Mouse (Mus musculus) heart, embryonic 13.5 days (tissue): ENCODE measurements around the gene Rpl27. TPM values are rescaled to one million over a fixed set of nuclear protein-coding genes. Genes with fewer than 3 reads are reported as not detected.
A peak's percentile ranks its signal among the peaks of the same experiment; 100 is the strongest.
"Not testable (repeated sequence)": the region's sequence is repeated elsewhere in the genome, so short reads cannot be mapped to it uniquely, and the experiment has no call there.

Experiments used
- ATAC-seq: fragments of 200-750 bp; cut with Nextera tagmentation; 2 replicates; pipeline ENCODE4 v1.8.0; 2017; ENCODE audit warnings: moderate TSS enrichment; ENCODE audit not compliant: insufficient number of reproducible peaks, low FRiP score, low TSS enrichment; ENCODE audit errors: extremely low read depth
- H3K27ac ChIP-seq: fragments of 300-500 bp; sonication (generic); replicated peaks from 2 replicates; pipeline ENCODE4 v1.5.1; 2015; ENCODE audit warnings: moderate library complexity, mild to moderate bottlenecking, inconsistent platforms
- H3K27me3 ChIP-seq: fragments of 300-500 bp; sonication (generic); replicated peaks from 2 replicates; pipeline ENCODE4 v1.6.1; 2015; ENCODE audit warnings: mild to moderate bottlenecking, inconsistent platforms
- H3K36me3 ChIP-seq: fragments of 300-500 bp; sonication (generic); 2 replicates; pipeline ENCODE4 v1.6.1; 2015; ENCODE audit warnings: mild to moderate bottlenecking, inconsistent platforms
- H3K4me1 ChIP-seq: fragments of 300-500 bp; sonication (generic); 2 replicates; pipeline ENCODE4 v1.6.1; 2015; ENCODE audit warnings: inconsistent platforms
- H3K4me2 ChIP-seq: fragments of 300-500 bp; sonication (generic); 2 replicates; pipeline ENCODE4 v1.6.1; 2015; ENCODE audit warnings: inconsistent platforms, mild to moderate bottlenecking, moderate library complexity
- H3K4me3 ChIP-seq: fragments of 300-500 bp; sonication (generic); 2 replicates; pipeline ENCODE4 v1.5.1; 2015; ENCODE audit warnings: moderate library complexity, mild to moderate bottlenecking, inconsistent platforms
- H3K9ac ChIP-seq: fragments of 300-500 bp; sonication (generic); 2 replicates; pipeline ENCODE4 v1.6.1; 2015; ENCODE audit warnings: inconsistent platforms, mild to moderate bottlenecking, moderate library complexity
- H3K9me3 ChIP-seq: fragments of 300-500 bp; sonication (generic); 2 replicates; pipeline ENCODE4 v1.6.1; 2016; ENCODE audit warnings: inconsistent platforms
- WGBS: fragments of 180-500 bp; shearing (Covaris S2); methylation state at CpG from one replicate; pipeline ENCODE4 v1.1.7; 2015; ENCODE audit warnings: mixed read lengths; 5-methylcytosine and 5-hydroxymethylcytosine counted together
- polyA plus RNA-seq: library from polyadenylated mRNA; unstranded; fragments of >200 nt; fragmentation: Nextera tagmentation; extraction: Ambion mirVana; gene quantifications from 2 replicates; pipeline ENCODE4 v1.2.1, GENCODE M21; 2015

The Rpl27 gene
- polyA plus RNA-seq, 1 experiment from 2014 or later, result 222 TPM

DNA sequence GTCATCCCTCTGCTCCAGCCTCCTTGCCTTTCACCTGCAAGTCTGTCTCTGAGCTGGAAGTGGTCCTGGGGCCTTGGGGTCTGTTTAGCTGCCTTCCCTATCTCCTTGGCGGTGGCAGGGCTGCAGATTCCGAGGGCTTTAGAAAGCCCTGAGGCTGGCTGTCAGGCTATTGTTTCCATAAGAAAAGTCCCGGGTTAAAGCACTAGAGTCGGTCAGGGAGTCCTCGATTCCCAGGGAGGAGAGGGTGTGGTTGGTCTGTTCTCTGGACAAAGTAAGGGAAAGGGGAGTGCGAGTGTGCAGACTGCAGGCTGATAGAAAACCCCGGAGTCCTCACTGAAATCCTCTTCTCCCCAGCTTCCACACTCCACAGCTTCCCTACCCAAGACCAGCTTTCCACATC lies 28.1 kb downstream of the Rpl27 start:
- H3K27me3 ChIP-seq, result no peaks in the 10 kb centered on the region
- no peaks in the 10 kb centered on the region for H3K9me3 ChIP-seq
- H3K9ac ChIP-seq, result no peak overlapping the region
- H3K4me2 ChIP-seq, result no peak overlapping the region
- H3K4me1 ChIP-seq, result peaks cover 51% of the 10 kb centered on the region
- WGBS, result 28% methylated on average over 7 of the region's 7 CpGs
- H3K36me3 ChIP-seq, result 0 out of 2 replicates have a peak, but pooled peaks cover 6% of the 10 kb centered on the region
- no peak overlapping the region for H3K4me3 ChIP-seq
- no peak overlapping the region for H3K27ac ChIP-seq
- ATAC-seq, result no peak

GRCm38 (mm10) chr11:101471926-101472325 lies 29.8 kb downstream of the Rpl27 start:
- no peak for ATAC-seq
- Histone ChIP-seq H3K27ac (no peak overlapping the region), H3K9me3 (no peaks in the 10 kb centered on the region), H3K27me3 (no peaks in the 10 kb centered on the region), H3K4me1 (peaks cover 43% of the 10 kb centered on the region), H3K4me2 (no peak overlapping the region), H3K4me3 (no peak overlapping the region), H3K36me3 (0 out of 2 replicates have a peak, but pooled peaks cover 6% of the 10 kb centered on the region), H3K9ac (0 out of 2 replicates have a peak overlapping the region, but pooled peaks have one; percentile 19)
- WGBS, result 46% methylated on average over 3 of the region's 3 CpGs

DNA sequence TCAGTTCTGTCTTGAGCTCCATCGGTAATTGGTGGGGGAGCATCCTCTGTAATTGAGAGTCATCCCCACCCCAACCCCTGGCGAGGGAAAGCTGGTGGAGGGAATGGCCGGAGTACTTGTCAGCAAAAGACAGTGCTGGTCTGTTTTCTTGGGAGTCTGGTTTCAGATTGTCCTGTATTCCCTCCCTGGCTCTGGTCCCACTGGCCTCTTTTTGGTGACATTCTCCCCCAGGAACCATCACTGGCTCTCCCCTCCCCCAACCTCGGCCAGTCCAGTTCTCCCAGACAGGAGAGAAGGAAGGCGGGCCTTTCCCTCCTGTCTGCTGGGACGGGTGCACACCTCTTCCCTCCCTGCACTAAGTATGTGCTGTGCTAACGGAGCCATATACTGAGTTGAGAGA lies 30.2 kb downstream of the Rpl27 start:
- H3K4me3 ChIP-seq, result no peak overlapping the region
- peaks cover 39% of the 10 kb centered on the region for H3K4me1 ChIP-seq
- H3K9me3 ChIP-seq, result no peaks in the 10 kb centered on the region
- H3K9ac ChIP-seq, result no peak overlapping the region
- WGBS, result 45% methylated on average over 7 of the region's 7 CpGs
- no peak overlapping the region for H3K4me2 ChIP-seq
- 0 out of 2 replicates have a peak, but pooled peaks cover 6% of the 10 kb centered on the region for H3K36me3 ChIP-seq
- no peak overlapping the region for H3K27ac ChIP-seq
- no peak for ATAC-seq
- H3K27me3 ChIP-seq, result no peaks in the 10 kb centered on the region

DNA sequence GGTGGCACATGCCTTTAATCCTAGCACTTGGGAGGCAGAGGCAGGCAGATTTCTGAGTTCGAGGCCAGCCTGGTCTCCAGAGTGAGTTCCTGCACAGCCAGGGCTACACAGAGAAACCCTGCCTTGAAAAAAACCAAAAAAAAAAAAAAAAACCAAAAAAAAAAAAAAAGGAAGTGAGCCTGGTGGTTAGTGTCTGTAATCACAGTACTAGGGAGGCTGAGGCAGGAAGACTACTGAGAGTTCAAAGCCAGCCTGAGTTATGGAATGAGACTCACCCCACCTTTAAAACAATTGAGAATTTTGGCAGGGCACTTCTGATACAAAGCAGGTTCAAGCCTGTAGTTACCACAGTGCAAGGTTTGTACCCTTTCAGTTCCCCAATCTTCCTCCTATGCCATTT lies 31.6 kb downstream of the Rpl27 start:
- H3K4me1 ChIP-seq, result peaks cover 33% of the 10 kb centered on the region
- H3K27ac ChIP-seq, H3K27me3 ChIP-seq, ATAC-seq, H3K9ac ChIP-seq, H3K9me3 ChIP-seq, H3K4me2 ChIP-seq, H3K36me3 ChIP-seq, H3K4me3 ChIP-seq: not testable (repeated sequence)
- 72% methylated on average over 1 of the region's 1 CpGs for WGBS

- H3K27ac ChIP-seq, result no peak overlapping the region
- 0 out of 2 replicates have a peak, but pooled peaks cover 6% of the 10 kb centered on the region for H3K36me3 ChIP-seq
- H3K9ac ChIP-seq, result no peak overlapping the region
- 56% methylated on average over 5 of the region's 5 CpGs for WGBS
- no peaks in the 10 kb centered on the region for H3K9me3 ChIP-seq
- no peaks in the 10 kb centered on the region for H3K27me3 ChIP-seq
- no peak overlapping the region for H3K4me3 ChIP-seq
- no peak for ATAC-seq
- no peak overlapping the region for H3K4me2 ChIP-seq
- peaks cover 33% of the 10 kb centered on the region for H3K4me1 ChIP-seq
Measured at GRCm38 (mm10) chr11:101474298-101474697, 32.2 kb downstream of the Rpl27 start.

GRCm38 (mm10) chr11:101476361-101476760 lies 34.3 kb downstream of the Rpl27 start:
- not testable (repeated sequence) for H3K27ac ChIP-seq, ATAC-seq, H3K36me3 ChIP-seq, H3K4me3 ChIP-seq, H3K4me2 ChIP-seq, H3K9me3 ChIP-seq, H3K9ac ChIP-seq, H3K27me3 ChIP-seq
- H3K4me1 ChIP-seq, result peaks cover 47% of the 10 kb centered on the region
- 83% methylated on average over 4 of the region's 4 CpGs for WGBS

DNA sequence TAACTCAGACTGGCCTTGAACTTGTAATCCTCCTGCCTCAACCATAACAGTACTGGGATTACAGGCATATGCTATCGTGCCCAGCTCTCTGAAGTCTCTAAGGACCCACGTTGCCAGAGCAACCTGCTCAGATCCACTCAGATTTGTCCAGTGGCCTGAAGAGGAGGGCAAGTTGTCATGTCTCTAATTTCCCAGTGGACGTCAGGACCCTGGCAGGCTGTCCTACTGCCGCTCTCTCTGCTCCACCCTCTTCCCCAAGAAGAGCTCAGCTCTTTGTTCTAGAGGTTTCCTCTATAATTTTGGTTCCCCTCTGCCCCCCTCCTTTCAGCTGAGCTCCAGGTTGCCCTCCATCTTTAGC lies 35.1 kb downstream of the Rpl27 start:
- H3K27ac ChIP-seq, result no peak overlapping the region
- 51% methylated on average over 4 of the region's 4 CpGs for WGBS
- H3K4me1 ChIP-seq, result peaks cover 46% of the 10 kb centered on the region
- H3K27me3 ChIP-seq, result no peaks in the 10 kb centered on the region
- no peak overlapping the region for H3K4me3 ChIP-seq
- H3K9ac ChIP-seq, result no peak overlapping the region
- H3K4me2 ChIP-seq, result no peak overlapping the region
- H3K36me3 ChIP-seq, result no peaks in the 10 kb centered on the region
- no peaks in the 10 kb centered on the region for H3K9me3 ChIP-seq
- no peak for ATAC-seq

GRCm38 (mm10) chr11:101477552-101478211 lies 35.6 kb downstream of the Rpl27 start:
- no peaks in the 10 kb centered on the region for H3K9me3 ChIP-seq
- H3K4me1 ChIP-seq, result peaks cover 41% of the 10 kb centered on the region
- no peak overlapping the region for H3K4me3 ChIP-seq
- H3K36me3 ChIP-seq, result no peaks in the 10 kb centered on the region
- no peak overlapping the region for H3K4me2 ChIP-seq
- no peaks in the 10 kb centered on the region for H3K27me3 ChIP-seq
- no peak overlapping the region for H3K27ac ChIP-seq
- no peak overlapping the region for H3K9ac ChIP-seq
- ATAC-seq, result no peak
- WGBS, result 63% methylated on average over 10 of the region's 10 CpGs

GRCm38 (mm10) chr11:101479171-101479635 lies 37.1 kb downstream of the Rpl27 start:
- no peaks in the 10 kb centered on the region for H3K36me3 ChIP-seq
- H3K4me1 ChIP-seq, result peaks cover 36% of the 10 kb centered on the region
- no peaks in the 10 kb centered on the region for H3K9me3 ChIP-seq
- ATAC-seq, result no peak
- peak overlapping the region; percentile 59 for H3K4me2 ChIP-seq
- H3K4me3 ChIP-seq, result peak overlapping the region; percentile 18
- WGBS, result 8% methylated on average over 18 of the region's 18 CpGs
- H3K9ac ChIP-seq, result peak overlapping the region; percentile 65
- no peak overlapping the region; the same call in 1 of the 2 replicates for H3K27ac ChIP-seq
- no peaks in the 10 kb centered on the region for H3K27me3 ChIP-seq

DNA sequence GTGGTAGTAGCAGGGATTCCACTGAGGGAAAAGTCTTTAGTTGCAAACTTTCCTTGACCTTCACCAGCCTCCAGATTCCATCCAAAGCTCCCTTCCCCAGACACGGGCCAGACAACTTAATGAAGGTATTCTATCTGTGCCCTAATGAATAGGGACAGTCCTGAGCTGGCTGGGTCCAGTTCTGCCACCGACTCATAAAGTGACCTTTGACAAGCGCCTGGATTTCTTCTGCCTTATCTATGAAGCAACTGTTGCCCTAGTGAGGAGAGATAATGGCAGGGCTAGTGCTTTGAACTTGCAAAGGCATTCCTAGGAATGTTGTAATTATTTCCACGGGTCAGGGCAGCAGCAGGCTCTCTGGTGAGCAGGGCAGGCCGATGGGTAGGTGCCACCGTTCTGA lies 38.8 kb downstream of the Rpl27 start:
- Histone ChIP-seq H3K4me3 (no peak overlapping the region), H3K9me3 (no peaks in the 10 kb centered on the region), H3K36me3 (no peaks in the 10 kb centered on the region), H3K4me1 (peaks cover 47% of the 10 kb centered on the region), H3K9ac (no peak overlapping the region), H3K27me3 (no peaks in the 10 kb centered on the region), H3K27ac (peak overlapping the region; percentile 81), H3K4me2 (peak overlapping the region; percentile 24)
- 5% methylated on average over 6 of the region's 6 CpGs for WGBS
- no peak for ATAC-seq

GRCm38 (mm10) chr11:101483804-101484203 lies 41.7 kb downstream of the Rpl27 start:
- Histone ChIP-seq H3K4me3 (no peak overlapping the region), H3K36me3 (peaks cover 19% of the 10 kb centered on the region), H3K27ac (no peak overlapping the region), H3K4me2 (no peak overlapping the region), H3K27me3 (no peaks in the 10 kb centered on the region), H3K4me1 (peaks cover 52% of the 10 kb centered on the region), H3K9ac (no peak overlapping the region), H3K9me3 (no peaks in the 10 kb centered on the region)
- WGBS, result 41% methylated on average over 3 of the region's 3 CpGs
- no peak for ATAC-seq

DNA sequence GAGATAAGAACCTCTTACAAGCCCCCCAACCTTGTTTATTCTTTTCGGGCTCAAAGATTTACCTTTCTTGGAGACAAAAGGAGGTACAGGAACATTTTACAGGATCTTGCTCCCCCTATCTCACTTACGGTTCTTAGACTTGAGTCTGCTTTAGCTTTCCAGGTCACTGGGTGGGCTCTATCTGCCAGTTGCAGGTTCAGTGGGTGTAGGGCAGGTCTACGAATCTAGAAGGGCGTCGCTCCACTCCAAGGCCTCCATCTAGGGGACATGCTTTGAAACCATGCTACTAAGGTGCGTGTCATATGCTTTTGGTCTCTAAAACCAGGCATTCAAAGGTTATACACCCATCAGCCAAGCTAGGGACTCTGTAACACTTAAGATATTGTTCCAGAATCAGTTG lies 42.1 kb downstream of the Rpl27 start:
- Histone ChIP-seq H3K36me3 (peaks cover 23% of the 10 kb centered on the region), H3K4me3 (no peak overlapping the region), H3K4me2 (no peak overlapping the region), H3K9ac (no peak overlapping the region), H3K9me3 (no peaks in the 10 kb centered on the region), H3K27ac (no peak overlapping the region), H3K4me1 (peaks cover 48% of the 10 kb centered on the region), H3K27me3 (no peaks in the 10 kb centered on the region)
- no peak for ATAC-seq
- 67% methylated on average over 6 of the region's 6 CpGs for WGBS
